Mouse (Mus musculus) kidney, adult 2 months (tissue): ENCODE results near the gene Hoxd1. TPM values are rescaled to one million over a fixed set of nuclear protein-coding genes. Genes with fewer than 3 reads are reported as not detected.

Source experiments
- DNase-seq: peaks from one replicate; pipeline ENCODE4 v3.0.0; 2021
- H3K27ac ChIP-seq: fragments of 200-500 bp; 2 replicates; pipeline ENCODE4 v1.5.1; 2012; ENCODE audit warnings: low read depth, low read length, control low read depth, inconsistent platforms; ENCODE audit not compliant: insufficient read depth
- H3K27me3 ChIP-seq: fragments of 200-500 bp; replicated peaks from 2 replicates; pipeline ENCODE4 v1.6.1; 2012; ENCODE audit warnings: mild to moderate bottlenecking, moderate library complexity, low read length, inconsistent platforms; ENCODE audit not compliant: control insufficient read depth, insufficient read depth
- H3K36me3 ChIP-seq: fragments of 200-500 bp; 2 replicates; pipeline ENCODE4 v1.6.1; 2012; ENCODE audit warnings: mild to moderate bottlenecking, moderate library complexity, low read length, inconsistent platforms; ENCODE audit not compliant: control insufficient read depth, insufficient read depth
- H3K4me1 ChIP-seq: fragments of 200-500 bp; 2 replicates; pipeline ENCODE4 v1.6.1; 2011; ENCODE audit warnings: low read length; ENCODE audit not compliant: control insufficient read depth, insufficient read depth
- H3K4me3 ChIP-seq: fragments of 200-500 bp; 2 replicates; pipeline ENCODE4 v1.5.1; 2011; ENCODE audit warnings: mild to moderate bottlenecking, low read depth, low read length, control low read depth; ENCODE audit not compliant: insufficient read depth
- CTCF ChIP-seq: fragments of 200-500 bp; conservative IDR thresholded peaks from 2 replicates; pipeline ENCODE4 v1.5.1; 2011; ENCODE audit warnings: low read depth, mild to moderate bottlenecking, control low read depth, low read length, moderate library complexity, mixed read lengths; ENCODE audit not compliant: insufficient read depth, insufficient read length
- POLR2A ChIP-seq: fragments of 200-500 bp; IDR thresholded peaks from one replicate; pipeline ENCODE4 v1.6.1; 2011; ENCODE audit warnings: low read depth, low read length, control low read depth
- WGBS: fragments of 180-500 bp; shearing (Covaris S2); methylation state at CpG from one replicate; pipeline ENCODE4 v1.1.7; 2018; 5-methylcytosine and 5-hydroxymethylcytosine counted together
- polyA plus RNA-seq: library from polyadenylated mRNA; depleted of rRNA; stranded (reverse); fragments of >200 nt; gene quantifications from 2 replicates; pipeline ENCODE4 v1.2.3, GENCODE M21; 2012; rRNA removed

The Hoxd1 gene
- polyA plus RNA-seq, result 0.04 and 0.08 TPM in 2 replicates

- TF ChIP-seq POLR2A (no peak), CTCF (no peak)
- Histone ChIP-seq H3K36me3 (no peaks in the 10 kb centered on the region), H3K4me3 (peak within 1 kb of the TSS; percentile 53), H3K27me3 (peaks cover 5% of the 10 kb centered on the region; the same call in 1 of the 2 replicates), H3K4me1 (no peaks in the 10 kb centered on the region), H3K27ac (no peak within 1 kb of the TSS)
- peak; percentile 70 for DNase-seq
- 2% methylated on average over 61 of the region's 61 CpGs for WGBS
Measured at GRCm38 (mm10) chr2:74762522-74763244, at the start of gene Hoxd1. TSS of gene Hoxd1 (plus strand) at chr2:74762980.

DNA sequence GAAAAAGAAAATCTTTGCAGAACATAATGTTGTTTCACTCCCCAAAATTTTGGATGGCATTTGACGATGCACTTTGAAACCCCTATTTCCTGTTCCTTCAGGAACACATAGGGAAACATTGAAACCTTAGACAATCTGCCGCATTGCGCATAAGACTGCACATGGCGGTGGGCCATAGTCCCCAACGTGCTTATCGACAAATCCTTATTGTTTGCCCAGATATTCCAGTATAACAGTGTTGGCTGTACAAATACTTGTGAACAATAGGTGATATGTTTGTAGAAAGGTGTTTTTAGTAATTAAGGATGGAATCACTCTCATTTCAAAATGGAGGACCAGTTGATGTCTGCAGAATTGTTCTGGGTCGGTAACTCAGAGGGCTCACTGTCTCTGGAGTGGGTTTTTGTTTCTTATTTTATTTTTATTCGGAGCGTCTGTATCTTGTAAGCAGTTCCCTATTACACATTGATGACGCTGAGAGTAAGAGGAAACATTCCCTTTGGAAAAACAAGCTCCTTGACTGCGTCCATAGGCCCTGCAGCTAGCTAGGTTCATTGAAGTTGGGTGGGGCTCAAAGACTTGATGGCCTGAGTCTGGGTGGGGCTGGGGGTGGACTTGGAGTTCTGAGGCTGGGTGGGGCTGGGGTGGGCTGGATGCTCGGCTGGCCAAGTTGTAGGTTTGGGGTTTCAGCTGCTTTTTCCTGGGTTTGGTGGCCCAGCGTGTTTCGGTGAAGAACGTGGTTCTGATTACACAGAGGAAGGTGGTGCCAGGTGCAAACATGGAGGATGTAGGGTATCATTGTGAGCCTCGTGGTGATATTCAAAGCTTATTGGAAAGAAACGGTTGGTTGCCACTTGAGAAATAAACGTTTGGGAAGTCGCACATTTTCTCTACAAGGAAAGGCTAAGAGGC, 49.3 kb upstream of the Hoxd1 start:
- no peak for DNase-seq

GRCm38 (mm10) chr2:74714156-74714789, 48.5 kb upstream of the Hoxd1 start:
- 18% methylated on average over 18 of the region's 18 CpGs for WGBS
- no peak for DNase-seq
- H3K36me3 ChIP-seq, result no peaks in the 10 kb centered on the region
- peak overlapping the region; percentile 22 for H3K4me3 ChIP-seq
- TF ChIP-seq POLR2A (no peak), CTCF (no peak)
- H3K27me3 ChIP-seq, result no peaks in the 10 kb centered on the region
- peaks cover 5% of the 10 kb centered on the region; the same call in 1 of the 2 replicates for H3K4me1 ChIP-seq
- peak overlapping the region; percentile 79 for H3K27ac ChIP-seq

More for the DNA sequence above, 49.3 kb upstream of the Hoxd1 start:
- Histone ChIP-seq H3K4me1 (peaks cover 8% of the 10 kb centered on the region; the same call in 1 of the 2 replicates), H3K36me3 (no peaks in the 10 kb centered on the region), H3K27me3 (no peaks in the 10 kb centered on the region), H3K27ac (peak overlapping the region; percentile 79), H3K4me3 (peak overlapping the region; percentile 44)
- TF ChIP-seq POLR2A (no peak), CTCF (no peak)
- WGBS, result 33% methylated on average over 19 of the region's 19 CpGs

GRCm38 (mm10) chr2:74714881-74715280, 47.9 kb upstream of the Hoxd1 start:
- DNase-seq, result no peak
- TF ChIP-seq CTCF (no peak), POLR2A (peak; percentile 22)
- Histone ChIP-seq H3K27ac (peak overlapping the region; percentile 79), H3K4me1 (peaks cover 8% of the 10 kb centered on the region; the same call in 1 of the 2 replicates), H3K4me3 (peak overlapping the region; percentile 6), H3K27me3 (no peaks in the 10 kb centered on the region), H3K36me3 (no peaks in the 10 kb centered on the region)
- WGBS, result 20% methylated on average over 14 of the region's 14 CpGs

- H3K27me3 ChIP-seq, result no peaks in the 10 kb centered on the region
- H3K36me3 ChIP-seq, result no peaks in the 10 kb centered on the region
- TF ChIP-seq CTCF (peak; percentile 92), POLR2A (no peak)
- peaks cover 8% of the 10 kb centered on the region; the same call in 1 of the 2 replicates for H3K4me1 ChIP-seq
- no peak overlapping the region; the same call in 1 of the 2 replicates for H3K27ac ChIP-seq
- peak overlapping the region; percentile 12; the same call in 1 of the 2 replicates for H3K4me3 ChIP-seq
- WGBS, result 4% methylated on average over 26 of the region's 26 CpGs
- DNase-seq, result peak; percentile 94
Measured at GRCm38 (mm10) chr2:74715504-74716241, 47.1 kb upstream of the Hoxd1 start.

DNA sequence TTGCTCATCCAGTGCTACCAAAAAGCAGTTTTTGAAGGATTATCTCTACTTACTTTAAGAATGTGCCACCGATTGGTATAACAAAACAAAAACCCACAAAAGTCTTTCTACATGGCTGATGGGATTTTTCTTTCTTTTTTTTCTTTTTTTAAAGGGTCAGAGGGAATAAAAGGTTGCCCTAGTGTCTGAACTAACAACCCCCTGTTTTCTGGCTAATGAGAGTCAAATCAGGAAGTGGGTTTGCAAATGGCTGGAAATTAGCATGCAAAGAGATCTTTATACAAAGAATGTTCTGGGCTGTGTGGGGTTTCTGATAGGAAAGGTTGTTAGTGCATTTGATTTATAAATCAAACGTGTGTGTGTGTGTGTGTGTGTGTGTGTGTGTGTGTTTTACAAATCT, 42.4 kb upstream of the Hoxd1 start:
- peaks cover 21% of the 10 kb centered on the region; the same call in 1 of the 2 replicates for H3K4me1 ChIP-seq
- no peak for TF ChIP-seq POLR2A
- no peak for TF ChIP-seq CTCF
- H3K36me3 ChIP-seq, result no peaks in the 10 kb centered on the region
- DNase-seq, result no peak
- no peaks in the 10 kb centered on the region for H3K27me3 ChIP-seq
- 56% methylated on average over 2 of the region's 2 CpGs for WGBS
- no peak overlapping the region for H3K27ac ChIP-seq
- H3K4me3 ChIP-seq, result no peak overlapping the region
